Mouse (Mus musculus): ENCODE data around the gene Ssbp2. TPM values are rescaled to one million over a fixed set of nuclear protein-coding genes. Genes with fewer than 3 reads are reported as not detected.

Ssbp2 gene
- polyA plus RNA-seq, 1 experiment from 2014 or later: 79.0 TPM

- Histone ChIP-seq H3K4me1 (replicated peaks) (peaks cover 27% of the 10 kb centered on the region), H3K27ac (ENCODE audit: poor library complexity, severe bottlenecking) (peak overlapping the region; percentile 90), H3K9me3 (replicated peaks) (no peaks in the 10 kb centered on the region), H3K9ac (peak overlapping the region; percentile 86), H3K4me2 (peak overlapping the region; percentile 79), H3K4me3 (peak overlapping the region; percentile 75), H3K27me3 (replicated peaks) (no peaks in the 10 kb centered on the region), H3K36me3 (no peaks in the 10 kb centered on the region)
- 0 out of 2 replicates have a peak, but pooled peaks have one; percentile 4 for ATAC-seq (ENCODE audit: insufficient number of reproducible peaks, low FRiP score)
- under 1% methylated on average over 52 of the region's 77 CpGs for WGBS
Observed at GRCm38 (mm10) chr13:91461711-91462351, 1.7 kb downstream of the Ssbp2 start.

GRCm38 (mm10) chr13:91462395-91462794 is 2.3 kb downstream of the Ssbp2 start:
- Histone ChIP-seq H3K4me3 (peak overlapping the region; percentile 75), H3K9me3 (replicated peaks) (no peaks in the 10 kb centered on the region), H3K27me3 (replicated peaks) (no peaks in the 10 kb centered on the region), H3K4me1 (replicated peaks) (peaks cover 27% of the 10 kb centered on the region), H3K4me2 (peak overlapping the region; percentile 79), H3K27ac (ENCODE audit: poor library complexity, severe bottlenecking) (no peak overlapping the region), H3K36me3 (no peaks in the 10 kb centered on the region), H3K9ac (peak overlapping the region; percentile 86)
- no peak for ATAC-seq (ENCODE audit: insufficient number of reproducible peaks, low FRiP score)
- 9% methylated on average over 2 of the region's 2 CpGs for WGBS

- 35% methylated on average over 9 of the region's 9 CpGs for WGBS
- H3K4me3 ChIP-seq: no peak overlapping the region
Observed at GRCm38 (mm10) chr13:91462893-91463481, 2.9 kb downstream of the Ssbp2 start.

GRCm38 (mm10) chr13:91465002-91465715 is 5.1 kb downstream of the Ssbp2 start:
- Histone ChIP-seq H3K4me3 (no peak overlapping the region), H3K9ac (no peak overlapping the region), H3K9me3 (replicated peaks) (no peaks in the 10 kb centered on the region), H3K36me3 (no peaks in the 10 kb centered on the region), H3K27ac (ENCODE audit: poor library complexity, severe bottlenecking) (no peak overlapping the region), H3K4me1 (replicated peaks) (peaks cover 8% of the 10 kb centered on the region), H3K27me3 (replicated peaks) (no peaks in the 10 kb centered on the region), H3K4me2 (no peak overlapping the region)
- no peak for ATAC-seq (ENCODE audit: insufficient number of reproducible peaks, low FRiP score)
- WGBS: 66% methylated on average over 8 of the region's 8 CpGs

More at GRCm38 (mm10) chr13:91462893-91463481, 2.9 kb downstream of the Ssbp2 start:
- Histone ChIP-seq H3K4me1 (replicated peaks) (peaks cover 25% of the 10 kb centered on the region), H3K36me3 (no peaks in the 10 kb centered on the region), H3K9me3 (replicated peaks) (no peaks in the 10 kb centered on the region), H3K9ac (no peak overlapping the region), H3K4me2 (no peak overlapping the region), H3K27me3 (replicated peaks) (no peaks in the 10 kb centered on the region), H3K27ac (ENCODE audit: poor library complexity, severe bottlenecking) (no peak overlapping the region)
- no peak for ATAC-seq (ENCODE audit: insufficient number of reproducible peaks, low FRiP score)

GRCm38 (mm10) chr13:91471566-91471965 is 11.5 kb downstream of the Ssbp2 start:
- 57% methylated on average over 2 of the region's 2 CpGs for WGBS
- no peak overlapping the region for H3K9ac ChIP-seq
- no peaks in the 10 kb centered on the region for H3K27me3 ChIP-seq (replicated peaks)
- H3K4me1 ChIP-seq (replicated peaks): peaks cover 36% of the 10 kb centered on the region
- 0 out of 2 replicates have a peak, but pooled peaks cover 1% of the 10 kb centered on the region for H3K9me3 ChIP-seq (replicated peaks)
- ATAC-seq (ENCODE audit: insufficient number of reproducible peaks, low FRiP score): no peak
- H3K4me2 ChIP-seq: no peak overlapping the region
- no peak overlapping the region for H3K4me3 ChIP-seq
- H3K27ac ChIP-seq (ENCODE audit: poor library complexity, severe bottlenecking): no peak overlapping the region
- 0 out of 2 replicates have a peak, but pooled peaks cover 1% of the 10 kb centered on the region for H3K36me3 ChIP-seq

GRCm38 (mm10) chr13:91471980-91472379 is 11.9 kb downstream of the Ssbp2 start:
- no peak for ATAC-seq (ENCODE audit: insufficient number of reproducible peaks, low FRiP score)
- Histone ChIP-seq H3K27me3 (replicated peaks) (no peaks in the 10 kb centered on the region), H3K9me3 (replicated peaks) (0 out of 2 replicates have a peak, but pooled peaks cover 4% of the 10 kb centered on the region), H3K4me3 (no peak overlapping the region), H3K4me1 (replicated peaks) (peaks cover 36% of the 10 kb centered on the region), H3K9ac (no peak overlapping the region), H3K4me2 (no peak overlapping the region), H3K27ac (ENCODE audit: poor library complexity, severe bottlenecking) (no peak overlapping the region), H3K36me3 (0 out of 2 replicates have a peak, but pooled peaks cover 4% of the 10 kb centered on the region)
- 92% methylated on average over 2 of the region's 2 CpGs for WGBS

- Histone ChIP-seq H3K4me3 (no peak overlapping the region), H3K27ac (ENCODE audit: poor library complexity, severe bottlenecking) (peak overlapping the region; percentile 52), H3K4me2 (peak overlapping the region; percentile 15), H3K9ac (no peak overlapping the region), H3K9me3 (replicated peaks) (0 out of 2 replicates have a peak, but pooled peaks cover 4% of the 10 kb centered on the region), H3K4me1 (replicated peaks) (peaks cover 47% of the 10 kb centered on the region), H3K36me3 (0 out of 2 replicates have a peak, but pooled peaks cover 4% of the 10 kb centered on the region), H3K27me3 (replicated peaks) (no peaks in the 10 kb centered on the region)
- 21% methylated on average over 6 of the region's 6 CpGs for WGBS
- peak; percentile 72 for ATAC-seq (ENCODE audit: insufficient number of reproducible peaks, low FRiP score)
Observed at GRCm38 (mm10) chr13:91473527-91473926, 13.4 kb downstream of the Ssbp2 start.

GRCm38 (mm10) chr13:91474027-91474426 is 13.9 kb downstream of the Ssbp2 start:
- peak; percentile 73; the same call in 1 of the 2 replicates for ATAC-seq (ENCODE audit: insufficient number of reproducible peaks, low FRiP score)
- no peaks in the 10 kb centered on the region for H3K27me3 ChIP-seq (replicated peaks)
- H3K9ac ChIP-seq: no peak overlapping the region
- H3K4me2 ChIP-seq: no peak overlapping the region
- H3K4me3 ChIP-seq: no peak overlapping the region
- H3K36me3 ChIP-seq: 0 out of 2 replicates have a peak, but pooled peaks cover 4% of the 10 kb centered on the region
- H3K27ac ChIP-seq (ENCODE audit: poor library complexity, severe bottlenecking): 0 out of 2 replicates have a peak overlapping the region, but pooled peaks have one; percentile 68
- peaks cover 47% of the 10 kb centered on the region for H3K4me1 ChIP-seq (replicated peaks)
- 10% methylated on average over 1 of the region's 1 CpGs for WGBS
- 0 out of 2 replicates have a peak, but pooled peaks cover 4% of the 10 kb centered on the region for H3K9me3 ChIP-seq (replicated peaks)

- H3K27me3 ChIP-seq (replicated peaks): no peaks in the 10 kb centered on the region
- no peak overlapping the region for H3K27ac ChIP-seq (ENCODE audit: poor library complexity, severe bottlenecking)
- H3K36me3 ChIP-seq: 0 out of 2 replicates have a peak, but pooled peaks cover 4% of the 10 kb centered on the region
- H3K4me3 ChIP-seq: no peak overlapping the region
- H3K4me2 ChIP-seq: no peak overlapping the region
- no peak overlapping the region for H3K9ac ChIP-seq
- H3K4me1 ChIP-seq (replicated peaks): peaks cover 47% of the 10 kb centered on the region
- no peak for ATAC-seq (ENCODE audit: insufficient number of reproducible peaks, low FRiP score)
- 0 out of 2 replicates have a peak, but pooled peaks cover 4% of the 10 kb centered on the region for H3K9me3 ChIP-seq (replicated peaks)
Observed at GRCm38 (mm10) chr13:91475888-91476287, 15.8 kb downstream of the Ssbp2 start.

- 0 out of 2 replicates have a peak, but pooled peaks cover 4% of the 10 kb centered on the region for H3K36me3 ChIP-seq
- H3K4me2 ChIP-seq: no peak overlapping the region
- no peak overlapping the region for H3K27ac ChIP-seq (ENCODE audit: poor library complexity, severe bottlenecking)
- WGBS: 91% methylated on average over 1 of the region's 1 CpGs
- H3K4me3 ChIP-seq: no peak overlapping the region
- no peak; the same call in 1 of the 2 replicates for ATAC-seq (ENCODE audit: insufficient number of reproducible peaks, low FRiP score)
- H3K9ac ChIP-seq: no peak overlapping the region
- H3K27me3 ChIP-seq (replicated peaks): no peaks in the 10 kb centered on the region
- H3K9me3 ChIP-seq (replicated peaks): 0 out of 2 replicates have a peak, but pooled peaks cover 4% of the 10 kb centered on the region
- peaks cover 42% of the 10 kb centered on the region for H3K4me1 ChIP-seq (replicated peaks)
Observed at GRCm38 (mm10) chr13:91476596-91477100, 16.6 kb downstream of the Ssbp2 start.

All from heart, embryonic 12.5 days (tissue).